Mouse (Mus musculus) E14TG2a.4 (cell line): Measurements from ENCODE around the gene H1f0.

Experiments
- CTCF ChIP-seq: conservative IDR thresholded peaks from 2 replicates; pipeline ENCODE4 v1.5.1; 2014; ENCODE audit warnings: low read length
- NANOG ChIP-seq: IDR thresholded peaks from 2 replicates; pipeline ENCODE4 v1.6.1; 2014; ENCODE audit warnings: borderline replicate concordance, low read length, mixed read lengths

GRCm38 (mm10) chr15:79037913-79038328 is 9.7 kb downstream of the H1f0 start:
- peak; percentile 43 for TF ChIP-seq CTCF
- no peak for TF ChIP-seq NANOG
